Mouse (Mus musculus) ES-Bruce4 (cell line): Measurements from ENCODE around the gene Uba2.

Source experiments
- CTCF ChIP-seq: IDR thresholded peaks from one replicate; pipeline ENCODE4 v1.8.1; 2011; ENCODE audit warnings: low read depth, low read length
- EP300 ChIP-seq: IDR thresholded peaks from 2 replicates; pipeline ENCODE4 v1.6.1; 2011; ENCODE audit warnings: low read depth, low read length; ENCODE audit not compliant: insufficient read depth
- POLR2A ChIP-seq: IDR thresholded peaks from one replicate; pipeline ENCODE4 v1.8.1; 2011; ENCODE audit warnings: low read length; ENCODE audit not compliant: insufficient read depth

- TF ChIP-seq POLR2A: no peak
- TF ChIP-seq CTCF: no peak
- TF ChIP-seq EP300: no peak
These were observed 46.1 kb upstream of the Uba2 start for GRCm38 (mm10) chr7:34215481-34215880.
